Mouse (Mus musculus) CH12.LX (cell line): ENCODE data around the gene Fars2. TPM values are rescaled to one million over a fixed set of nuclear protein-coding genes. Genes with fewer than 3 reads are reported as not detected.

Source experiments
- DNase-seq: peaks from one replicate; pipeline ENCODE4 v3.0.0-alpha.2; 2013; ENCODE audit errors: extremely low read depth
- H3K27ac ChIP-seq: 2 replicates; pipeline ENCODE4 v1.5.1; 2012; ENCODE audit warnings: low read depth, mild to moderate bottlenecking, control low read depth, moderate library complexity; ENCODE audit not compliant: insufficient read depth
- H3K27me3 ChIP-seq: replicated peaks from 2 replicates; pipeline ENCODE3; 2012; ENCODE audit warnings: inconsistent platforms
- H3K36me3 ChIP-seq, 2 experiments: replicated peaks in 1 of 2; 2 replicates each; pipeline versions ENCODE3 to v1.6.1; 2012; ENCODE audit warnings: inconsistent platforms in 1 of 2, low read length in 1 of 2, mild to moderate bottlenecking in 1 of 2, mixed read lengths in 1 of 2, moderate library complexity in 1 of 2; ENCODE audit not compliant: control insufficient read depth in 1 of 2, insufficient read depth in 1 of 2
- H3K4me1 ChIP-seq, 2 experiments: 2 replicates each; pipeline ENCODE4 v1.6.1; 2012; ENCODE audit warnings: inconsistent platforms in 1 of 2, moderate library complexity in 1 of 2; ENCODE audit not compliant: insufficient read depth in 2 of 2, control insufficient read depth in 1 of 2
- H3K4me2 ChIP-seq: 2 replicates; pipeline ENCODE4 v1.6.1; 2012; ENCODE audit warnings: low read depth, mild to moderate bottlenecking, control low read depth; ENCODE audit not compliant: poor library complexity, insufficient read depth, severe bottlenecking
- H3K4me3 ChIP-seq, 3 experiments: fragments of 150-350 bp in 1 of 3; sonication (generic) in 1 of 3; replicated peaks in 1 of 3; 2 replicates each; pipeline versions ENCODE3 to v1.5.1; 2011 to 2012; ENCODE audit warnings: low read depth in 2 of 3, low read length in 2 of 3, mild to moderate bottlenecking in 2 of 3, moderate library complexity in 2 of 3, control low read depth in 1 of 3, improper control_type of control experiment in 1 of 3, inconsistent platforms in 1 of 3, mixed read lengths in 1 of 3; ENCODE audit not compliant: poor library complexity in 1 of 3
- H3K79me2 ChIP-seq: replicated peaks from 2 replicates; pipeline ENCODE4 v1.6.1; 2012; ENCODE audit warnings: mild to moderate bottlenecking, moderate library complexity; ENCODE audit not compliant: control insufficient read depth, poor library complexity, insufficient read depth, severe bottlenecking; ENCODE audit errors: extremely low read depth
- H3K9ac ChIP-seq: 2 replicates; pipeline ENCODE4 v1.6.1; 2012; ENCODE audit warnings: low read depth, mild to moderate bottlenecking, control low read depth, moderate library complexity; ENCODE audit not compliant: insufficient read depth
- H3K9me3 ChIP-seq: replicated peaks from 2 replicates; pipeline ENCODE3; 2012; ENCODE audit warnings: low read length, inconsistent platforms, mixed read lengths
- BHLHE40 ChIP-seq: IDR thresholded peaks from 2 replicates; pipeline ENCODE4 v1.6.1; 2011; ENCODE audit warnings: mild to moderate bottlenecking, low read depth, low read length, improper control_type of control experiment
- CHD2 ChIP-seq: IDR thresholded peaks from 2 replicates; pipeline ENCODE4 v1.6.1; 2011; ENCODE audit warnings: low read length, improper control_type of control experiment
- CTCF ChIP-seq, 2 experiments: IDR thresholded peaks in 1 of 2; conservative IDR thresholded peaks in 1 of 2; 2 replicates each; pipeline ENCODE4 v1.5.1; 2011 to 2012; ENCODE audit warnings: low read depth in 2 of 2, low read length in 2 of 2, improper control_type of control experiment in 1 of 2, inconsistent platforms in 1 of 2, mild to moderate bottlenecking in 1 of 2, moderate library complexity in 1 of 2
- GABPA ChIP-seq: IDR thresholded peaks from 2 replicates; pipeline ENCODE4 v1.6.1; 2012; ENCODE audit warnings: low read depth, low read length, improper control_type of control experiment, inconsistent platforms; ENCODE audit not compliant: insufficient replicate concordance
- IRF4 ChIP-seq: IDR thresholded peaks from 2 replicates; pipeline ENCODE4 v1.6.1; 2014; ENCODE audit warnings: low read depth, mild to moderate bottlenecking, inconsistent platforms, low read length, improper control_type of control experiment
- JUND ChIP-seq: conservative IDR thresholded peaks from 2 replicates; pipeline ENCODE4 v1.6.1; 2011; ENCODE audit warnings: low read depth, low read length, improper control_type of control experiment
- KAT2A ChIP-seq: IDR thresholded peaks from 2 replicates; pipeline ENCODE4 v1.6.1; 2012; ENCODE audit warnings: low read length, improper control_type of control experiment, inconsistent platforms; ENCODE audit not compliant: insufficient replicate concordance
- MAFK ChIP-seq: IDR thresholded peaks from 2 replicates; pipeline ENCODE4 v1.6.1; 2011; ENCODE audit warnings: low read length, improper control_type of control experiment; ENCODE audit not compliant: insufficient replicate concordance
- MAX ChIP-seq: IDR thresholded peaks from 2 replicates; pipeline ENCODE4 v1.6.1; 2011; ENCODE audit warnings: low read length, improper control_type of control experiment
- MEF2A ChIP-seq: IDR thresholded peaks from 2 replicates; pipeline ENCODE4 v1.6.1; 2014; ENCODE audit warnings: low read depth, mild to moderate bottlenecking, inconsistent platforms, low read length, improper control_type of control experiment, borderline replicate concordance
- MYC ChIP-seq: IDR thresholded peaks from 2 replicates; pipeline ENCODE4 v1.6.1; 2011; ENCODE audit warnings: low read depth, mild to moderate bottlenecking, improper control_type of control experiment, low read length
- POLR2A ChIP-seq: IDR thresholded peaks from 2 replicates; pipeline ENCODE4 v1.6.1; 2011; ENCODE audit warnings: low read depth, mild to moderate bottlenecking, improper control_type of control experiment, low read length
- POLR2AphosphoS2 ChIP-seq: IDR thresholded peaks from 2 replicates; pipeline ENCODE4 v1.6.1; 2011; ENCODE audit warnings: low read depth, low read length, improper control_type of control experiment
- RCOR1 ChIP-seq: conservative IDR thresholded peaks from 2 replicates; pipeline ENCODE4 v1.6.1; 2012; ENCODE audit warnings: low read depth, mild to moderate bottlenecking, inconsistent platforms, low read length, improper control_type of control experiment
- ZNF384 ChIP-seq: IDR thresholded peaks from 2 replicates; pipeline ENCODE4 v1.6.1; 2012; ENCODE audit warnings: low read depth, low read length, improper control_type of control experiment, inconsistent platforms
- dilution Hi-C: fragments of 300-500 bp; cut with MboI; formaldehyde crosslinking; loops from 2 replicates; pipeline ENCODE4 v1.14.3; 2020; ENCODE audit warnings: low sequenced_read_pairs; ENCODE audit not compliant: extremely low pct_unique_long_range_greater_than_20kb, extremely low pct_ligation_motif_present
- in situ Hi-C: fragments of 300-500 bp; cut with MboI; formaldehyde crosslinking; loops from 3 replicates; pipeline ENCODE4 v1.14.3; 2019; ENCODE audit warnings: low sequenced_read_pairs, low pct_ligation_motif_present, low pct_unique_long_range_greater_than_20kb, mixed read lengths
- polyA plus RNA-seq: library from polyadenylated mRNA; unstranded; fragments of >175 nt; gene quantifications from 2 replicates; pipeline ENCODE4 v1.2.1, GENCODE M21; 2012; ENCODE audit warnings: low read depth; ENCODE audit not compliant: insufficient read length
- total RNA-seq, 2 experiments: library from RNA; depleted of rRNA; stranded (reverse); fragments of 300-350 nt in 1 of 2; fragments of >200 nt in 1 of 2; gene quantifications; 2 replicates each; pipeline ENCODE4 v1.2.3; 2012 to 2014

Gene Fars2
- total and polyA plus RNA-seq, 3 experiments = 30.2 to 47.7 (median 46.4) TPM

DNA sequence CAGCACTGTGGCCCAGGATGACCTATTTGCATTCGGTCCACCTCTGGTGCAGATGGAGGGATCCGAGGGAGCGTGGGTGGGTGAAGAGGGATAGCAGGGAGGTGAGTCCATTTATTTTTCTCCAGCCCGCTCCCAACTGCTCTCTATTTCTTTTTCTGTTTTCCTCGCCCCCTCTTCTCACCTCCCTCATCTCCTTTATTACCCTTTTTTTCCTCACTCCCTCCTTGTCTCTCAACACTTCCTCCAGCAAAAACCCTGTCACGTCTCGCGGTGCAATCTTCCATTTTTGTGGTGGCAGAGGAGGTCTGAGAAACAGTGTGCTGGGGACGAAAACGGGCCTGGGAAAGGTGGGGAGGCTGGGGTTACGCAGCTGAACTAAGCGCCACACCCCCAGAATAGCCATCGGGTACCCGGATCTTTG, 613.1 kb downstream of the Fars2 start:
- Histone ChIP-seq H3K9ac (no peak overlapping the region), H3K4me3 (no peak overlapping the region), H3K9me3 (no peaks in the 10 kb centered on the region), H3K36me3 (no peaks in the 10 kb centered on the region), H3K27ac (no peak overlapping the region), H3K4me1 (no peaks in the 10 kb centered on the region), H3K4me2 (no peak overlapping the region), H3K27me3 (no peaks in the 10 kb centered on the region), H3K79me2 (no peaks in the 10 kb centered on the region)
- no peak for DNase-seq
- in situ Hi-C loops = no loop called here
- dilution Hi-C loops = no loop called here
- TF ChIP-seq ZNF384 = no peak

DNA sequence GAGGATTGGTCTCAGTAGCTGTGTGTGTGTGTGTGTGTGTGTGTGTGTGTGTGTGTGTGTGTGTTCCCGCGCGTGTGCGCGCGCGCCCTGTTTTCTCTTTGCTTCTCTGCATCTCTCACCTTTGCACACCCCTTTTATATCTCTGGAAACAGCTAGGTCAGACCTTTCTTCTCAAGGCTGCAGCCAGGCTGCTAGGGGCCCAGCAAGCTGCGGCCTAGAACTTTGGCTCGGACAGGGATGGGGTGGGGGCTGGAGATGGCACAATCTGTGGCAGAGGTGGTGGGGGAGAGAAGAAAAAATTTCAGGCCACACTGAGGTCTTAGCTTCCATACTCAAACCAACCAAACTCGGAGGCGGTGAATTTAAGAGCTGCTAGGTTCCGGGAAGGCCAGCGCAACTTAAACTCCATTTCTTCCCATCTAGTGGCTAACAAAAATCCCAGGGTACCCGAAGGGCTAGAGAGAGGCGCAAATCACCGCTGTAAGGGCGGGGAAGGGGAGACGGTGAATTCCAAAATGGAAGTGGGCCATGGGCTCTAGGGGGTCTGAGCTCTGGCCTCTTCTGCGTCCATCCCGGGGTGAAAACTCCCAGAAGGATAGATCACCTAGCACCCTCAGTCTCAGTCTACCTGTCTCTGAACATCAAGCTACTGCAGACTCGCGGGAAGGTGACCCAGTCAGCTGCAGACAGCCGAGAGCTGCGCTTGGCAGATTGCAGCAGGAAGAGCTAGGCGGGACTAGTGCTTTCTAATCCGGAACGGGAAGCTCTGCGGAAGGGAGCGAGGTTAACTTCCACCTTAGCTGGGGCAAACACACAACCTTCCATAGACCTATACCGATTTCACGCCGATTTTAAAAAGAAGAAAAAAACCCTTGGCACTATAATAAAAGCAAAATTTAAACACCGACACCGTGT, 614.1 kb downstream of the Fars2 start:
- TF ChIP-seq GABPA (no peak), POLR2AphosphoS2 (no peak), MAX (no peak), MYC (no peak), IRF4 (no peak), CHD2 (no peak), POLR2A (no peak), MEF2A (no peak), KAT2A (no peak), JUND (no peak), RCOR1 (no peak), MAFK (no peak), BHLHE40 (no peak), CTCF (conservative IDR thresholded peaks at IDR 0.05 in 1 of 2, IDR thresholded peaks at IDR 0.05 in 1 of 2; ENCODE audit: low read depth in 2 of 2, low read length in 2 of 2) (no peak)
- TF ChIP-seq, all 38 proteins: peak for 0
- Histone ChIP-seq H3K27me3 (no peaks in the 10 kb centered on the region), H3K9me3 (no peaks in the 10 kb centered on the region), H3K79me2 (no peaks in the 10 kb centered on the region), H3K27ac (no peak overlapping the region), H3K9ac (no peak overlapping the region), H3K4me1 (no peaks in the 10 kb centered on the region), H3K4me3 (no peak overlapping the region), H3K36me3 (no peaks in the 10 kb centered on the region), H3K4me2 (no peak overlapping the region)
- DNase-seq = no peak
- in situ Hi-C loops (no loop called here), dilution Hi-C loops (no loop called here)
